Mouse (Mus musculus) midbrain, embryonic 16.5 days (tissue): Measurements from ENCODE around the gene Cmtm8. TPM values are rescaled to one million over a fixed set of nuclear protein-coding genes. Genes with fewer than 3 reads are reported as not detected.

Source experiments
- ATAC-seq: fragments of 200-750 bp; cut with Nextera tagmentation; 2 replicates; pipeline ENCODE4 v1.8.0; 2017; ENCODE audit warnings: moderate TSS enrichment
- H3K27ac ChIP-seq: fragments of 300-500 bp; sonication (generic); 2 replicates; pipeline ENCODE4 v1.5.1; 2014; ENCODE audit warnings: mild to moderate bottlenecking, low read length, mixed read lengths
- H3K27me3 ChIP-seq: fragments of 300-500 bp; sonication (generic); 2 replicates; pipeline ENCODE4 v1.6.1; 2014; ENCODE audit warnings: low read depth, low read length, mixed read lengths; ENCODE audit not compliant: control insufficient read depth, insufficient read depth
- H3K36me3 ChIP-seq: fragments of 300-500 bp; sonication (generic); 2 replicates; pipeline ENCODE4 v1.6.1; 2014; ENCODE audit warnings: mild to moderate bottlenecking, low read length, moderate library complexity, mixed read lengths; ENCODE audit not compliant: control insufficient read depth, insufficient read depth
- H3K4me1 ChIP-seq: fragments of 300-500 bp; sonication (generic); 2 replicates; pipeline ENCODE4 v1.6.1; 2014; ENCODE audit warnings: mild to moderate bottlenecking, low read length, mixed read lengths; ENCODE audit not compliant: control insufficient read depth, insufficient read depth
- H3K4me2 ChIP-seq: fragments of 300-500 bp; sonication (generic); 2 replicates; pipeline ENCODE4 v1.6.1; 2014; ENCODE audit warnings: mild to moderate bottlenecking, low read length, mixed read lengths
- H3K4me3 ChIP-seq: fragments of 300-500 bp; sonication (generic); 2 replicates; pipeline ENCODE4 v1.5.1; 2014; ENCODE audit warnings: low read depth, mild to moderate bottlenecking, low read length, moderate library complexity, mixed read lengths
- H3K9ac ChIP-seq: fragments of 300-500 bp; sonication (generic); 2 replicates; pipeline ENCODE4 v1.6.1; 2014; ENCODE audit warnings: low read depth, low read length, mixed read lengths
- H3K9me3 ChIP-seq: fragments of 300-500 bp; sonication (generic); replicated peaks from 2 replicates; pipeline ENCODE4 v1.6.1; 2014; ENCODE audit warnings: mild to moderate bottlenecking, low read length, mixed read lengths; ENCODE audit not compliant: control insufficient read depth, poor library complexity, severe bottlenecking
- WGBS: fragments of 180-500 bp; shearing (Covaris S2); extraction: QIAGEN DNeasy Blood & Tissue Kit; methylation state at CpG from one replicate; pipeline ENCODE4 v1.1.7; 2014; 5-methylcytosine and 5-hydroxymethylcytosine counted together
- polyA plus RNA-seq: library from polyadenylated mRNA; unstranded; fragments of >200 nt; fragmentation: Nextera tagmentation; extraction: Ambion mirVana; gene quantifications from 2 replicates; pipeline ENCODE4 v1.2.1, GENCODE M21; 2015

Gene Cmtm8
- polyA plus RNA-seq, 1 experiment from 2014 or later, result 8.3 TPM

DNA sequence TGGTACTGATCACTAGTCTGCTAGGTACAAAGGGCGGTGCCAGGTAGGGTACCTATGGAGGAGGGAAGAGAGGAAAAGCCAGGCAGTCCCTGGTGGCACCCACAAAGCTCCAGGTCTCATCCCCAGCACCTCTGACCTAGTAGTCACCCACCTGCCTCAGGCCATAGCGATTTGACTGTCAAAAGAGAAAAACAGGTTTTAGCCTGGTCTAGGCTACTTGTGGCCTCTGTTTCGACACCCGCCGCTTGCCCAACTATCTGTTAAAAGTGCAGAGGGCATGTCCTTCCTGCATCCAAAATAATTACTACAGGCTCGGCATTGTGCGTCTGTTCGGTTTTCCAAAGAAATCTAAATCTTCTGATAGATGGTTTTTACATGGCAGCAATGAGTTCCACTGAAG is 14.3 kb downstream of the Cmtm8 start:
- Histone ChIP-seq H3K9ac (no peak overlapping the region), H3K4me3 (no peak overlapping the region), H3K36me3 (no peaks in the 10 kb centered on the region), H3K27ac (no peak overlapping the region), H3K27me3 (no peaks in the 10 kb centered on the region), H3K9me3 (no peaks in the 10 kb centered on the region), H3K4me2 (no peak overlapping the region), H3K4me1 (no peaks in the 10 kb centered on the region; the same call in 1 of the 2 replicates)
- ATAC-seq, result no peak
- WGBS, result 90% methylated on average over 8 of the region's 8 CpGs

DNA sequence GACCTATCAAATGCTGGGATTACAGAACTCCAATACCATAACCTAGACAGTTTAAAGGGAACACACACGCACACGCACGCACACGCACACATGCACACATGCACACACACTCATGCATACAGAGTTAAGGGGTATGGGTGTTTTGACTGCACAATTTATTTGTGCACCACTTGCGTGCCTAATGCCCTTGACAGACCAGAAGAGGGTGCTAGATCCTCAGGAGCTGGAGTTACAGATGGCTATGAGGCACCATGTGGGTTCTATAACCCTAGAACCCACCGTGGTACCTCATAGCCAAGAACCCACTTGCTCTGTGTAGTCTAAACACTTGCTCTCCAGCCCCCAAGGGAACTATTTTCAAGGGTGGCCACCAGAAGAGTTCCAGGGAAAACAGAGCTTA is 15.6 kb downstream of the Cmtm8 start:
- Histone ChIP-seq H3K36me3 (no peaks in the 10 kb centered on the region), H3K9ac (no peak overlapping the region), H3K4me1 (no peaks in the 10 kb centered on the region; the same call in 1 of the 2 replicates), H3K4me3 (no peak overlapping the region), H3K4me2 (no peak overlapping the region), H3K27ac (no peak overlapping the region), H3K9me3 (no peaks in the 10 kb centered on the region), H3K27me3 (no peaks in the 10 kb centered on the region)
- ATAC-seq, result no peak
- 98% methylated on average over 6 of the region's 6 CpGs for WGBS

DNA sequence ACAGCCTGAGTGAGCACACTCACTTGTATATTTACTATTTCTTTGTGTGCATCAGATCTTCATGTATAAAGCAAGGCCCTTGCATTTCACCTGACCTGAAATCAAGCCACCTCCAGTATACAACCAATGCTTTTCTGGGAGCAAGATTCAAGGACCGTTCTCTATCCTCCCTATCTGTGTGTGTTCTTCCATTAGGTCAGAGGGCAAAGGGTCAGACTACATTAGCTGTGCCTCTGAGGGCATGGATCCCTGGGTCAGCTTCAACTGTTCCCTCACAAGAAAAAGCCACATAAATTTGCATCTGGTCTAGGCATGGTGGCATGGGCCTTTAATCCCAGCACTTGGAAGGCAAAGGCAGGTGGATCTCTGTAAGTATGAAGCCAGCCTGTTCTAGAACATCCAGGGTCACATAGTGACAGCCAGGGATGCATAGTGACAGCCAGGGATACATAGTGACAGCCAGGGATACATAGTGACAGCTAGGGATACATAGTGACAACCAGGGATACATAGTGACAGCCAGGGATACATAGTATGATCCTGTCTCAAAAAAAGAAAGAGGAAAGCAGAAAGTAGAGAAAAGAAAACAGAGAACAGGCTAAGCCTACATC is 16.6 kb downstream of the Cmtm8 start:
- no peak for ATAC-seq
- WGBS, result 76% methylated on average over 1 of the region's 1 CpGs
- Histone ChIP-seq H3K36me3 (no peaks in the 10 kb centered on the region), H3K9me3 (no peaks in the 10 kb centered on the region), H3K4me2 (no peak overlapping the region), H3K4me1 (no peaks in the 10 kb centered on the region; the same call in 1 of the 2 replicates), H3K4me3 (no peak overlapping the region), H3K27me3 (no peaks in the 10 kb centered on the region), H3K9ac (no peak overlapping the region), H3K27ac (no peak overlapping the region)

DNA sequence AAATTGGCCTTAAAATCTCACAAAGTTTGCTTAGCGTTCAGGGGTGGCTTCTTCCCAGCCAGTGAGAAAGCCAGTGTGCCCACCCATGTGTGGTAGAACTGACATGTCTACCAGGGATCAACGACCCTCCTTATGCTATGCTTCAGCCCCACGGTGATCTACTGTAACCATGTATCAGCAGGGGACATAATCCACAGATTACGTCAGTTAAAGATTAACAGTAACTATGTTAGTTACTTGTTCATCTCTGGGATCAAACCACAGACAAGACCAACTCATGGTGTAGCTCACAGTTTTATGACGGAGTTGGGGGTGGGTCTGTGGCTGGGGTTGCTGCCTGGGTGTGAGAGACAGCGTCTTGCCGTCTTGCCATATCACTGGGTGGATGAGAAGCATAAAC is 19.8 kb downstream of the Cmtm8 start:
- no peak overlapping the region for H3K27ac ChIP-seq

DNA sequence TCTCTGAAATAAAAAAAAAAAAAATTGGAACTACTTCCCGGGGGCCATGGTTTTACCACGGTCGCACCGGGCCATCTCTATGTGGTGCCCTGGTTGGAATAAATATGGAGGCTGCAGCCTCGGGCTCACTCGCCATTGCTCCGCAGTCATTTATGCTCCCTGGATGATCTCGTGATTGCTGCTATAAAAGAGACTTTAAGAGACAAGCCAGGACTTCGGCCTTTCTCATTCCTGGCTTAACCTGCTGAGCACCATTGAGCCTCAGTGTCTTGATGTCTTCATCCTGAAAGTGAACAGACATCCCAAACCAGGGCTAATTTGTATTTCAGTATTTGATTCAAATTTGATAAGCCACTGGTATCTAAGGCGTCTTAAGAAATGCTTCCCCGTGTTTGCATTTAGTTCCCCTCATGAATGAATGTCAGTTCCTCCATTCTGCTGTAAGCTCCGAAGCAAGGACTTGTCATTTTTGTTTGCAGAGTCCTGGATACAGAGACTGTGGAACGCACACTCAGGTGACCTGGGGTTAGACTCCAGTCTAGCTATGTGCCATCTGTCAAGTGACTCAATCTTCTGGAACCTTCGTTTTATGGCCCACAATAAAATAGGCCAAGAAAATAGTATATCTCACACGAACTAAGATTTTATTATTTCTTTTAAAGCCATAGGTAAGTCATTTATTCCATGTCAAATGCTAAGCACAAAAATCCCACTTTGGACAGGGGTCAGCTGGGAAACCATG is 22.2 kb downstream of the Cmtm8 start:
- H3K9me3 ChIP-seq, result no peaks in the 10 kb centered on the region

More for the DNA sequence above, 19.8 kb downstream of the Cmtm8 start:
- Histone ChIP-seq H3K9me3 (no peaks in the 10 kb centered on the region), H3K4me3 (no peak overlapping the region), H3K9ac (no peak overlapping the region), H3K4me2 (no peak overlapping the region), H3K36me3 (no peaks in the 10 kb centered on the region), H3K27me3 (no peaks in the 10 kb centered on the region), H3K4me1 (no peaks in the 10 kb centered on the region)
- 95% methylated on average over 7 of the region's 7 CpGs for WGBS
- ATAC-seq, result no peak

DNA sequence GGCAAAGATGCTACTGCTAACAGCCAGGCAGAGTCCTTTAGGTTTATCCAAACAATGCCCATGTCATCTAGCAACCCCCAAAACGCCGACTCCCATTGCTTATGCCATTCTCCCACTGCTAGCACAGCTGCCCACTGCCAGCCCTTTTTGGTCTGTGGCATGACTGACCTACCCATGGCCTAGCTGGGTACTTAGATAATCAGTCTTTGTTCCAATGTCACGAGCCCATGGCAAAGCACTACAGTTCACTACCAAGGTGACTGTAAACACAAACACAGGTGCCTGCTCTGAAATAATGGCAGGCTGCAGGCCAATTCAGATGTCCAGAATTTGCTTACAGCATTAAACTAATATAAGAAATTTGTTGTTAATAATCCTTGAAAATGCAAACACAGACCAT is 25.0 kb downstream of the Cmtm8 start:
- no peaks in the 10 kb centered on the region for H3K9me3 ChIP-seq
- no peak overlapping the region for H3K27ac ChIP-seq
- H3K4me3 ChIP-seq, result no peak overlapping the region
- H3K9ac ChIP-seq, result no peak overlapping the region
- no peak for ATAC-seq
- H3K4me1 ChIP-seq, result no peaks in the 10 kb centered on the region
- H3K36me3 ChIP-seq, result no peaks in the 10 kb centered on the region
- H3K4me2 ChIP-seq, result no peak overlapping the region
- H3K27me3 ChIP-seq, result no peaks in the 10 kb centered on the region
- 87% methylated on average over 3 of the region's 3 CpGs for WGBS

More for the DNA sequence above, 22.2 kb downstream of the Cmtm8 start:
- H3K4me3 ChIP-seq, result no peak overlapping the region
- H3K4me2 ChIP-seq, result no peak overlapping the region
- no peak for ATAC-seq
- WGBS, result 84% methylated on average over 15 of the region's 15 CpGs
- H3K4me1 ChIP-seq, result no peaks in the 10 kb centered on the region
- no peaks in the 10 kb centered on the region for H3K27me3 ChIP-seq
- H3K27ac ChIP-seq, result no peak overlapping the region
- no peak overlapping the region for H3K9ac ChIP-seq
- no peaks in the 10 kb centered on the region for H3K36me3 ChIP-seq

DNA sequence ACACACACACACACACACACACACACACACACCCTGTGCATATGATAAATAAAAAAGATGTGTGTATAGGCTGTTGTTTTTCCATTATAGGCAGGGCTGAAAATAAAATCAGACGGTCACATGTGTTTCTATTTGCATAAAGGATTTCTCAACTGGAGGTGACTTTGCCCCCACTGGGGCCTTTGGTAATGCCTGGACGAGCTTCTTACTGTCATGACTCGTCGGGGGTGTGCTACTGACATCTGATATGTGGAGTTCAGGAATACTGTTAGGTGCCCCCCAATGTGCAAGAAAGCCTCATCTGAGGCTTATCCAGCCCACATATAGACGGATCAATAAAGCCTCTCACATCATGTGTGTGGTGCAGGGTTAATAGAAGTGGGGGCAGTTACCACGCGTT is 26.9 kb downstream of the Cmtm8 start:
- H3K9ac ChIP-seq, result no peak overlapping the region
- ATAC-seq, result no peak
- H3K36me3 ChIP-seq, result no peaks in the 10 kb centered on the region
- 70% methylated on average over 7 of the region's 7 CpGs for WGBS
- no peaks in the 10 kb centered on the region for H3K4me1 ChIP-seq
- H3K27ac ChIP-seq, result no peak overlapping the region
- H3K27me3 ChIP-seq, result no peaks in the 10 kb centered on the region
- H3K4me3 ChIP-seq, result no peak overlapping the region
- no peak overlapping the region for H3K4me2 ChIP-seq
- H3K9me3 ChIP-seq, result no peaks in the 10 kb centered on the region

DNA sequence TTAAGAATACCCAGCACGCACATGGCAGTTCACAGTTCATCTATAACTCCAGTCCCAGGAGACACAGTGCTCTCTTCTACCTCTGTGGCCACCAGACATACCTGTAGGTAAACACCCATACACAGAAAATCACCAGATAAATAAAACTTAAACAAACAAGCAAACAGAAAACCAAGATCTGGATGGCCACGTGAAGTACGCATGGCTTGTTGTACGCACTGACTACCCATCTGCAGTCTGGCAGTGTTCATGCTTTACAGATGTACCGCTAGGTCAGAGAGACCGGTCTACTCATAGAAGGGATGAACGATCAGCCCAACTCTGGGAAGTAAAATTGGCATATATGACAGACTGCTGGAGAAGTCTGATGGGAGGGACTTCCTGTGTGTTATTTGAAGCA is 27.8 kb downstream of the Cmtm8 start:
- H3K36me3 ChIP-seq, result no peaks in the 10 kb centered on the region
- H3K9ac ChIP-seq, result no peak overlapping the region
- no peak for ATAC-seq
- no peaks in the 10 kb centered on the region for H3K4me1 ChIP-seq
- H3K27me3 ChIP-seq, result no peaks in the 10 kb centered on the region
- H3K4me3 ChIP-seq, result no peak overlapping the region
- WGBS, result 96% methylated on average over 7 of the region's 7 CpGs
- no peaks in the 10 kb centered on the region for H3K9me3 ChIP-seq
- no peak overlapping the region for H3K4me2 ChIP-seq
- no peak overlapping the region for H3K27ac ChIP-seq

DNA sequence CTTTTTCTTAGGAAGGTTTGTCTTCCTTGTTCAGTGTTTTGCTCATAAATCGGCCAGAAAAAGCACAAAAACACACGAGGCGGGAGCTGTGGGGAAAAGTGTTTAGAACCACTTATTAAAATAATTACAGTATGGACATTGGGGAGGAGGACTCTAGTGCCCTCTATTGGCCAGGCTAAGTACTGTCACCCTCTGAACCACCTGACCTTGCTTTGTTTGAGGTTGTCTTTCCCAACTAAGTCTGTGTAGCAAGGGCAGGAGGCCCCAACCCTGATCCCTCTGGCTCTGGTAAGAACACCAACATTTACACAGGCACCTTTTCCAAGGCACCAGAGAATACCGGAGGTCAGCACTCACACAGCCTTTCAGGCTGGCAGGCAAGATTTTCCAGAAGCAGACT is 28.6 kb downstream of the Cmtm8 start:
- 85% methylated on average over 4 of the region's 4 CpGs for WGBS
- Histone ChIP-seq H3K9ac (no peak overlapping the region), H3K36me3 (no peaks in the 10 kb centered on the region)

More for the DNA sequence above, 28.6 kb downstream of the Cmtm8 start:
- no peaks in the 10 kb centered on the region for H3K4me1 ChIP-seq
- no peak overlapping the region for H3K4me2 ChIP-seq
- H3K4me3 ChIP-seq, result no peak overlapping the region
- H3K9me3 ChIP-seq, result no peaks in the 10 kb centered on the region
- no peak overlapping the region for H3K27ac ChIP-seq
- no peak for ATAC-seq
- no peaks in the 10 kb centered on the region for H3K27me3 ChIP-seq
